Mouse (Mus musculus) liver, postnatal 0 days (tissue): ENCODE data around the gene Atl1.

ENCODE experiments used
- CTCF ChIP-seq: sonication (generic); IDR thresholded peaks from 2 replicates; pipeline ENCODE4 v1.5.1; 2016; ENCODE audit warnings: antibody characterized with exemption, low read depth
- EP300 ChIP-seq: IDR thresholded peaks from 2 replicates; pipeline ENCODE4 v1.6.1; 2016; ENCODE audit warnings: antibody characterized with exemption, low read depth, mild to moderate bottlenecking

- TF ChIP-seq EP300 (no peak), CTCF (no peak)
Measured at GRCm38 (mm10) chr12:69884053-69884452, 8.4 kb upstream of the Atl1 start.
